Mouse (Mus musculus) CH12F3 (cell line): ENCODE data around the gene Kpna7.

Experiments
- in situ Hi-C: fragments of 300-500 bp; cut with MboI; formaldehyde crosslinking; loops from 2 replicates; pipeline ENCODE4 v1.14.3; 2020; ENCODE audit warnings: low sequenced_read_pairs

The Kpna7 gene

GRCm38 (mm10) chr5:144964872-144965638, 118.8 kb downstream of the Kpna7 start:
- in situ Hi-C loops: no loop called here

- in situ Hi-C loops: no loop called here
These were observed 119.4 kb downstream of the Kpna7 start for GRCm38 (mm10) chr5:144964465-144964864.

GRCm38 (mm10) chr5:144963817-144964261, 120.0 kb downstream of the Kpna7 start:
- in situ Hi-C loops: no loop called here

GRCm38 (mm10) chr5:144963401-144963800, 120.4 kb downstream of the Kpna7 start:
- in situ Hi-C loops: no loop called here

GRCm38 (mm10) chr5:144958271-144958670, 125.6 kb downstream of the Kpna7 start:
- in situ Hi-C loops: no loop called here

GRCm38 (mm10) chr5:144954432-144954831, 129.4 kb downstream of the Kpna7 start:
- in situ Hi-C loops: no loop called here

GRCm38 (mm10) chr5:144952592-144952991, 131.2 kb downstream of the Kpna7 start:
- in situ Hi-C loops: no loop called here

GRCm38 (mm10) chr5:144950428-144951051, 133.3 kb downstream of the Kpna7 start:
- in situ Hi-C loops: no loop called here

GRCm38 (mm10) chr5:144949856-144950255, 134.0 kb downstream of the Kpna7 start:
- in situ Hi-C loops: no loop called here

- in situ Hi-C loops: no loop called here
These were observed 135.4 kb downstream of the Kpna7 start for GRCm38 (mm10) chr5:144948422-144948821.

- in situ Hi-C loops: no loop called here
These were observed 135.8 kb downstream of the Kpna7 start for GRCm38 (mm10) chr5:144948002-144948401.

GRCm38 (mm10) chr5:144946032-144946431, 137.8 kb downstream of the Kpna7 start:
- in situ Hi-C loops: no loop called here

- in situ Hi-C loops: no loop called here
These were observed 138.9 kb downstream of the Kpna7 start for GRCm38 (mm10) chr5:144944932-144945331.

- in situ Hi-C loops: no loop called here
These were observed 139.5 kb downstream of the Kpna7 start for GRCm38 (mm10) chr5:144944370-144944769.

- in situ Hi-C loops: no loop called here
These were observed 140.5 kb downstream of the Kpna7 start for GRCm38 (mm10) chr5:144943346-144943745.

GRCm38 (mm10) chr5:144942431-144942830, 141.4 kb downstream of the Kpna7 start:
- in situ Hi-C loops: no loop called here

- in situ Hi-C loops: no loop called here
These were observed 142.9 kb downstream of the Kpna7 start for GRCm38 (mm10) chr5:144940904-144941303.

- in situ Hi-C loops: no loop called here
These were observed 146.5 kb downstream of the Kpna7 start for GRCm38 (mm10) chr5:144937304-144937703.
